Mouse (Mus musculus) hindbrain, embryonic 14.5 days (tissue): ENCODE data around the gene Adad2. TPM values are rescaled to one million over a fixed set of nuclear protein-coding genes. Genes with fewer than 3 reads are reported as not detected.
A peak's percentile ranks its signal among the peaks of the same experiment; 100 is the strongest.

Source experiments
- ATAC-seq: fragments of 200-750 bp; cut with Nextera tagmentation; 2 replicates; pipeline ENCODE4 v1.8.0; 2017; ENCODE audit warnings: moderate number of reproducible peaks, mild to moderate bottlenecking, moderate TSS enrichment, moderate library complexity; ENCODE audit not compliant: low FRiP score
- DNase-seq: peaks from one replicate; pipeline ENCODE4 v3.0.0-alpha.2; 2015; ENCODE audit warnings: low spot score
- H3K27ac ChIP-seq: fragments of 300-500 bp; sonication (generic); 2 replicates; pipeline ENCODE4 v1.5.1; 2014; ENCODE audit warnings: mild to moderate bottlenecking, moderate library complexity
- H3K27me3 ChIP-seq: fragments of 300-500 bp; sonication (generic); 2 replicates; pipeline ENCODE4 v1.6.1; 2014; ENCODE audit warnings: mild to moderate bottlenecking, low read length, mixed read lengths; ENCODE audit not compliant: control insufficient read depth, insufficient read depth
- H3K36me3 ChIP-seq: fragments of 300-500 bp; sonication (generic); replicated peaks from 2 replicates; pipeline ENCODE4 v1.6.1; 2014; ENCODE audit not compliant: control insufficient read depth, insufficient read depth
- H3K4me1 ChIP-seq: fragments of 300-500 bp; sonication (generic); replicated peaks from 2 replicates; pipeline ENCODE4 v1.6.1; 2014; ENCODE audit warnings: antibody characterized with exemption, low read length, mixed read lengths; ENCODE audit not compliant: control insufficient read depth, insufficient read depth
- H3K4me2 ChIP-seq: fragments of 300-500 bp; sonication (generic); replicated peaks from 2 replicates; pipeline ENCODE4 v1.6.1; 2014; ENCODE audit warnings: mild to moderate bottlenecking, moderate library complexity
- H3K4me3 ChIP-seq: fragments of 300-500 bp; sonication (generic); replicated peaks from 2 replicates; pipeline ENCODE4 v1.5.1; 2014; ENCODE audit warnings: mild to moderate bottlenecking, low read length
- H3K9ac ChIP-seq: fragments of 300-500 bp; sonication (generic); 2 replicates; pipeline ENCODE4 v1.6.1; 2014
- H3K9me3 ChIP-seq: fragments of 300-500 bp; sonication (generic); 2 replicates; pipeline ENCODE4 v1.6.1; 2016; ENCODE audit warnings: low read length; ENCODE audit not compliant: control insufficient read depth
- WGBS: fragments of 180-500 bp; shearing (Covaris S2); extraction: QIAGEN DNeasy Blood & Tissue Kit; methylation state at CpG from one replicate; pipeline ENCODE4 v1.1.7; 2014; 5-methylcytosine and 5-hydroxymethylcytosine counted together
- polyA plus RNA-seq: library from polyadenylated mRNA; unstranded; fragments of >200 nt; fragmentation: Nextera tagmentation; extraction: Ambion mirVana; gene quantifications from 2 replicates; pipeline ENCODE4 v1.2.1, GENCODE M21; 2014

Gene Adad2
- polyA plus RNA-seq, 1 experiment from 2014 or later = not detected

DNA sequence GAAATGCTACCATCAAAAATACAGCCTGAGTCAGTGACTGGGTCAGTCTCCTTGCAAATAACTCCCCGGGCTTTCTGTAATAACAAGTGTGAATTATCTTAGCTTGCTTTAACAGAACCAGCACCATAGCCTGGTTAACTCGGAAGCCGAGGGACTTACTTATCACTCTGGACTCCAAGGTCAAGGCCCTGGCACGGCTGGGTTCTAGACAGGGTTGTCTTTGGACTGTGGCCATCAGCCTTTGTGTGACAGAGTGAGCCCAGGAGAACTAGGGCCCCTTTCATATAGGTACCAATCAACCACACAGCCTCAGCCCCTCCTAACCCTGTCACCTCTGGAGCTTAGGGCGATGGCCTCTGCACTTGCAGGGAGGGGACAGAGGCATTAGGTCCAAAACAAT, 28.5 kb downstream of the Adad2 start:
- 92% methylated on average over 5 of the region's 5 CpGs for WGBS
- H3K27ac ChIP-seq = no peak overlapping the region

DNA sequence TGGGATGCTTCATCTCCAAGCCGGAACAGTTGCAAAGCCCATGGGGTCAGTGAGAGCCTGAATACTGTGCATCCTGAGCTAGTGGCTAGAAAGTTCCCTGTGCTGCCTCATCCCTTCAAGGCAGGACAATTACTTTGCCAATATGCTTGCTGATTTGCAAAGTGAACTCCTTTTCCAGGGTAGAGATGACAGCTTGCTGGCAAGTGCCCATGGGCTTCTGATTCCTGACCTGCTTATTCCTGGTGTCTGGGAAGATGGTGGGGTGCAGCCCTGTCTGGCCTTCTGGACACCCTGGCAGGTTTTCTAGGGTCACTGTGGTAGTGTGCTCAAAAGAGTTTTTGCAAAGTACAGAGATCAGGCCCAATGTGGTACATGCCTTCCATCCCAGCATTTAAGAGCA, 30.4 kb downstream of the Adad2 start:
- no peak for ATAC-seq
- no peak for DNase-seq
- no peak overlapping the region for H3K9ac ChIP-seq
- H3K27ac ChIP-seq = no peak overlapping the region
- H3K9me3 ChIP-seq = no peaks in the 10 kb centered on the region
- 92% methylated on average over 1 of the region's 1 CpGs for WGBS
- H3K4me2 ChIP-seq = no peak overlapping the region
- no peak overlapping the region for H3K4me3 ChIP-seq
- H3K36me3 ChIP-seq = no peaks in the 10 kb centered on the region
- peaks cover 8% of the 10 kb centered on the region; the same call in 1 of the 2 replicates for H3K4me1 ChIP-seq
- H3K27me3 ChIP-seq = no peaks in the 10 kb centered on the region

More for the DNA sequence above, 28.5 kb downstream of the Adad2 start:
- Histone ChIP-seq H3K27me3 (no peaks in the 10 kb centered on the region), H3K4me2 (no peak overlapping the region), H3K9me3 (no peaks in the 10 kb centered on the region), H3K4me1 (peaks cover 8% of the 10 kb centered on the region; the same call in 1 of the 2 replicates), H3K4me3 (no peak overlapping the region), H3K36me3 (no peaks in the 10 kb centered on the region), H3K9ac (no peak overlapping the region)
- no peak for DNase-seq
- ATAC-seq = no peak

DNA sequence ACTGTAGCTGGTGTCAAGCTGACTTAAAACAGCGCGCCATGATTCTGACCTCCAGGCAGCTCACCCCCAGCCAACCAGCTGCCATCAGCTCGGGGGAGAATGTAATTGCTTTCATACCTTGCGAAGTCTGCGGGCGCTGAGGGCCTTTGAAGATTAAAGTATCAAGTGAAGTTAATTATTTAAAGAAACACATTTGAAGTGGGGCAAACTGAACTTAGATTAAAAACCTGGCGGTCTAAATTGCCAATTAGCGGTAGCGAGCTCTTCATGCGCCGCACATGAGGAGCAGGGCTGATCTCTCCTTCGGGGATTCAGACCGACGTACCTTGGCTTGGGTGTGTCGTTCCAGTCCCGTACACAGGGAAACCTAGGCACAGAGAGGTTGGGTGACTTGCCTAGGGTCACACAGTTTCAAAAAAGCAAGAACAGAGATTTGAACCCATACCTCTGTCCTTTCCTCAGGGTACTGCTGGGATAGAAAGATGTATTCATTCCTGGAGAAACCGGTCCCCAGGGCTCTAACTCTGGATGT, 31.9 kb downstream of the Adad2 start:
- peak; percentile 6; the same call in 1 of the 2 replicates for ATAC-seq
- Histone ChIP-seq H3K9ac (no peak overlapping the region), H3K4me2 (0 out of 2 replicates have a peak overlapping the region, but pooled peaks have one; percentile 1), H3K4me1 (peaks cover 8% of the 10 kb centered on the region; the same call in 1 of the 2 replicates), H3K27ac (peak overlapping the region; percentile 84), H3K36me3 (no peaks in the 10 kb centered on the region), H3K4me3 (no peak overlapping the region), H3K27me3 (no peaks in the 10 kb centered on the region), H3K9me3 (no peaks in the 10 kb centered on the region)
- DNase-seq = no peak
- 66% methylated on average over 17 of the region's 17 CpGs for WGBS

DNA sequence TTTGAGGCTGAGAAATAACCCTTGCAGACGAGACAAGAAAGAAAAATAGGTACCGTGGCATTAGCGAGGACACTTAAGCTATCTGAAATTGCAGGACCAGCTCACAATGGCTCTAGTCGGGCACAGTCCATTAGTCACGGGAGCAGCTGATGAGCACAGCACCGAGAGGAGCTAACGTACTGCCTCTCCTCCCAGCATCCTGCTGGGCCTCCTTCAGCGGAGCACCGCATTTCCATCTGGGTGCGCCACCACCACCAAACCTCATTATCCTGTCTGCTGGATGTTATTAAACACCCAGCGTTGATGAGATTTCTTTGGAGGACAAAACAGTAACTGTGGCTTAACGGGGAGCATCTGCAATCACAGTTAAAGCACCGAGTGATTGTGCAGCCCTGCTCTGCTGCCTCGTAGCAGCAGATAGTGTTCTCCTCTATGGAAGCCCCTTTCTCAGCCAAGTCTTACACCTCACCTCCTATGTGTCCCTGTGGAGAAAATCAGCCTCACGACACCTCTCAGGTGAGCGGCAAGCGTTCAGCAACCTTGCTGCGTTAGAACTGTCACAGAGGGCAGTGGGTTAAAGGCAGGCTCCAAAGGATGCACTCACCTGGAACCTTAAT, 32.5 kb downstream of the Adad2 start:
- peaks cover 8% of the 10 kb centered on the region; the same call in 1 of the 2 replicates for H3K4me1 ChIP-seq
- WGBS = 33% methylated on average over 18 of the region's 18 CpGs
- DNase-seq (peak; percentile 42), ATAC-seq (peak; percentile 88)
- H3K36me3 ChIP-seq = no peaks in the 10 kb centered on the region
- H3K4me3 ChIP-seq = no peak overlapping the region
- H3K9me3 ChIP-seq = no peaks in the 10 kb centered on the region
- peak overlapping the region; percentile 22; the same call in 1 of the 2 replicates for H3K9ac ChIP-seq
- 0 out of 2 replicates have a peak overlapping the region, but pooled peaks have one; percentile 1 for H3K4me2 ChIP-seq
- H3K27ac ChIP-seq = peak overlapping the region; percentile 84
- H3K27me3 ChIP-seq = no peaks in the 10 kb centered on the region

DNA sequence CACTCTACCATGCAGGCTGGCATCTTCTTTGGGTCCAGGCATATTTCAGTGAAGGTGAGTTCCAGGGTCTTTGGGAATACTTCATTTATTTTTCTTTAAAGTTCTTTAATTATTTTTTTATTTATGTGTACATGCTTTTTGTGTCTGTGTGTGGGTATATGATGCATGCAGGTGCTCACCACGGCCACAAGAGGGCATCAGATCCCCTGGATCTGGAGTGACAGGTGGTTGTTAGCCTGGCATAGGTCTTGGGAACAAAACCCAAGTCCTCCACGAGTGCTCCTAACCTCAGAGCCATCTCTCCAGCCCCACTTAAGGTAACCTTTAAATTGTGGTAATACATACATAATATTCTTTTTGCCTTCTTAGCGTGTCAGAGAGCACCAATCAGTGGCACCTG, 33.6 kb downstream of the Adad2 start:
- no peak overlapping the region for H3K4me3 ChIP-seq
- H3K27me3 ChIP-seq = no peaks in the 10 kb centered on the region
- DNase-seq (no peak), ATAC-seq (no peak)
- H3K27ac ChIP-seq = no peak overlapping the region
- H3K4me1 ChIP-seq = peaks cover 8% of the 10 kb centered on the region; the same call in 1 of the 2 replicates
- H3K36me3 ChIP-seq = no peaks in the 10 kb centered on the region
- no peak overlapping the region for H3K9ac ChIP-seq
- no peaks in the 10 kb centered on the region for H3K9me3 ChIP-seq
- H3K4me2 ChIP-seq = no peak overlapping the region
- WGBS = 78% methylated on average over 3 of the region's 3 CpGs

DNA sequence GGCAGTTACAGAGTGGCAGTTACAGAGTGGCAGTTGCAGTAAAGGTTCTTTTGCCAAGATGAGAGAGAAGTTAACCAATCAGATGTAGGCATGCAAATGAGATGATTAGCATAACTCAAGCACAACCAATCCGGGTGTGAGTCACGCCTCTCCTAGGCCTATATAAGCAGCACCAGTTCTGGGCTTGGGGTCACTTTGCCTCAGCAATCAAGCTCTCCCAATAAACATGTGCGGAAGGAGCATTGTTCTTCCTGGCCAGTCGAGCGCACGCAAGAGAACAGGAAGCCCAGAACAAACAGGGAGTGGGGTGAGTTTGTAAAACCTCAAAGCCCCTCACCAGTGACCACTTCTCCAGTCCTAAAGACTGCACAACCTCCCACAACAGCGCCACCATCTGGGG, 34.3 kb downstream of the Adad2 start:
- Histone ChIP-seq H3K27me3 (no peaks in the 10 kb centered on the region), H3K9ac (no peak overlapping the region), H3K4me3 (no peak overlapping the region), H3K27ac (no peak overlapping the region), H3K36me3 (no peaks in the 10 kb centered on the region), H3K4me2 (no peak overlapping the region), H3K9me3 (no peaks in the 10 kb centered on the region), H3K4me1 (peaks cover 8% of the 10 kb centered on the region; the same call in 1 of the 2 replicates)
- 82% methylated on average over 7 of the region's 7 CpGs for WGBS
- ATAC-seq (no peak), DNase-seq (no peak)

DNA sequence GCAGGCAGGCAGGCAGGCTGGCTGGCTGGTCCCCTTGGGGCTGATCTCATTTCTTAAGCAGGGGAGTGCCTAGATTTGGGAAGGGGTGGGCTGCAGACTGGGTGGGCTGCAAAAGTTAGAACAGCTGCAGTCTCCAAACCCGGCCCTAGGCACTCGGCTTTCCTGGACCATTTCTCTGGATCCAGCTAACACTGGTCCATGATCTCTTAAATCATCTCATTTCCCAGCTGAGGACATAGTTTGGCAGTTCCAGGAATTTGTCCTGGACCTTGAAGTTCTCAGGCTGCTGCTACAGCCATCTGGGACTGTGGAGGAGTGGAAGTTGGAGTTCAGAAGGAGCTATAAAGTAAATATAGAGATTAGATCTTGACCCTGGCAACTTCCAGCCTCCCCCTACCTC, 38.8 kb downstream of the Adad2 start:
- no peaks in the 10 kb centered on the region for H3K27me3 ChIP-seq
- ATAC-seq (no peak), DNase-seq (no peak)
- 77% methylated on average over 2 of the region's 2 CpGs for WGBS
- no peak overlapping the region for H3K9ac ChIP-seq
- H3K4me2 ChIP-seq = no peak overlapping the region
- no peak overlapping the region for H3K4me3 ChIP-seq
- H3K9me3 ChIP-seq = no peaks in the 10 kb centered on the region
- H3K4me1 ChIP-seq = no peaks in the 10 kb centered on the region
- no peak overlapping the region for H3K27ac ChIP-seq
- no peaks in the 10 kb centered on the region for H3K36me3 ChIP-seq

DNA sequence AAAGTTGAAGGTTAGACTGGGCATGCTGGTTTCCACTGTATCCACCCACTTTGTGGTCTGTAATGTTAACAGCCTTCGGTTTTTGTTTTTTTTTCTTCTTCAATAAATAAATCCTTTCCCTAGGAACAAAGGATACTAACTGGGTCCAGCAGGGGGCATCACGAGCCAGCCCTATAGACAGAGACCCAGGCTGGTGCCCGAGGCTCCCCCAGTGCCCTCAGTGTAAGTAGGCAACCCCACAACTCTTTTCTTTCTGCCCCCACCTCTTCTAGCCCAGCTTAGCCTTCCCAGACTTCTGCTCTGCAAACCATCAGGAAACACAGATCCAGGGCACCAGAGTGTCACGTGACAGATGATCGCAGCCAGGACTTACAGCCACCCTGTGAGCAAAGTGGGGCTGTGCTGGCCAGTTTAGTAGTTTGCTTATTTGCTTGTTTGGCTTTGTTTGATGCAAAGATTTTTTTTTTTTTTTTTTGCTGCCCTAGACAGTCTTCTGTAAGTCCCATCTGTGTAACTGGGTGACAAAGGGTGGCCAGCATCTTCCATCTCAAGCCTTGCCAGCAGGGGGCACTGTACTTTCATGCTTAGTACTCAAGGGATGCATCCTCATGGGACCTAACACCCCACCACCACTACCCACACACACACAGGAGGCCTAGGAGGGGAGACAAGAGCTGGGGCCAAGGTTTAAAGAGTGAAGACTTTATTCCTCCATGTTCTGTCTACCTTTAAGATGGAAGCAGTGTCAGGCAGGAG, 44.3 kb downstream of the Adad2 start:
- Histone ChIP-seq H3K4me3 (no peak overlapping the region), H3K27ac (no peak overlapping the region), H3K9ac (no peak overlapping the region), H3K27me3 (no peaks in the 10 kb centered on the region), H3K9me3 (no peaks in the 10 kb centered on the region), H3K4me2 (no peak overlapping the region), H3K36me3 (no peaks in the 10 kb centered on the region), H3K4me1 (peaks cover 9% of the 10 kb centered on the region; the same call in 1 of the 2 replicates)
- DNase-seq = no peak
- WGBS = 60% methylated on average over 5 of the region's 5 CpGs
- no peak for ATAC-seq

DNA sequence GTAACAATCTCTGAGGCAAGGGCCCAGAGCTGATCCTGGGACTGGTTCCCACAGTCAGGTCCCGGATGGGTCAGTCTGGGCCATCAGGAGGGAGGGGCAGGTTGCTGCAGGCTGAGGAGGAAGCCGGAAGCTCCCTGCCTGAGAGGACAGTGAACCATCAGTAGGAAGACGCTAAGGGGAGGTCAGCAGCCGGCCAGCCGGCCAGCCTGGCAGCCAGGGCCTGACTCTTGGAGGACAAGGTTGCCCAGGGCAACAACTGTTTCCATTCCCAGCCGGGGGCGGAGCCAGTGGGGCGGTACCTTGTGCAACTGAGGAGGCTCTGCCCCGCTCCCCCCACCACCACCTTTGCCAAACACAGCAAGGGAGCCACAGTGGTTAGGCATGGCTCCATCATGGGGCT, 48.5 kb downstream of the Adad2 start:
- H3K4me1 ChIP-seq = peaks cover 9% of the 10 kb centered on the region; the same call in 1 of the 2 replicates
- H3K36me3 ChIP-seq = no peaks in the 10 kb centered on the region
- H3K27ac ChIP-seq = no peak overlapping the region
- H3K27me3 ChIP-seq = no peaks in the 10 kb centered on the region
- WGBS = 8% methylated on average over 9 of the region's 9 CpGs
- H3K9me3 ChIP-seq = no peaks in the 10 kb centered on the region
- no peak overlapping the region for H3K4me3 ChIP-seq
- ATAC-seq (peak; percentile 60; the same call in 1 of the 2 replicates), DNase-seq (no peak)
- H3K9ac ChIP-seq = no peak overlapping the region
- no peak overlapping the region for H3K4me2 ChIP-seq
